Mouse (Mus musculus) megakaryocyte, embryonic 14.5 days (primary cell): Measurements from ENCODE around the gene Gvin1. TPM values are rescaled to one million over a fixed set of nuclear protein-coding genes. Genes with fewer than 3 reads are reported as not detected.
"Not testable (repeated sequence)": the region's sequence is repeated elsewhere in the genome, so short reads cannot be mapped to it uniquely, and the experiment has no call there.

ENCODE experiments used
- H3K27me3 ChIP-seq: replicated peaks from 2 replicates; pipeline ENCODE3; 2012; ENCODE audit warnings: inconsistent platforms
- H3K36me3 ChIP-seq: replicated peaks from 2 replicates; pipeline ENCODE3; 2012; ENCODE audit warnings: low read length, inconsistent platforms, mixed read lengths
- H3K4me1 ChIP-seq: 2 replicates; pipeline ENCODE4 v1.6.1; 2012; ENCODE audit warnings: inconsistent platforms
- H3K4me3 ChIP-seq: replicated peaks from 2 replicates; pipeline ENCODE3; 2012; ENCODE audit warnings: moderate library complexity, mild to moderate bottlenecking, inconsistent platforms
- H3K9me3 ChIP-seq: 2 replicates; pipeline ENCODE4 v1.6.1; 2012; ENCODE audit warnings: inconsistent platforms
- polyA plus RNA-seq: library from polyadenylated mRNA; stranded (reverse); fragments of >175 nt; gene quantifications from 2 replicates; pipeline ENCODE4 v1.2.3, GENCODE M21; 2012; ENCODE audit warnings: low replicate concordance; ENCODE audit not compliant: insufficient read depth

The Gvin1 gene
- polyA plus RNA-seq, 1 experiment = 0.10 TPM

- not testable (repeated sequence) for H3K4me3 ChIP-seq, H3K4me1 ChIP-seq, H3K27me3 ChIP-seq, H3K9me3 ChIP-seq, H3K36me3 ChIP-seq
These were observed 73.8 kb downstream of the Gvin1 start for GRCm38 (mm10) chr7:106141128-106141895.

GRCm38 (mm10) chr7:106117090-106117948, 97.8 kb downstream of the Gvin1 start:
- H3K27me3 ChIP-seq, H3K36me3 ChIP-seq, H3K4me3 ChIP-seq, H3K9me3 ChIP-seq, H3K4me1 ChIP-seq: not testable (repeated sequence)
